Mouse (Mus musculus): ENCODE measurements around the gene Brd4. TPM values are rescaled to one million over a fixed set of nuclear protein-coding genes. Genes with fewer than 3 reads are reported as not detected.

Brd4 gene
- total RNA-seq, 2 experiments from 2014 or later: 61.8 to 116 TPM

DNA sequence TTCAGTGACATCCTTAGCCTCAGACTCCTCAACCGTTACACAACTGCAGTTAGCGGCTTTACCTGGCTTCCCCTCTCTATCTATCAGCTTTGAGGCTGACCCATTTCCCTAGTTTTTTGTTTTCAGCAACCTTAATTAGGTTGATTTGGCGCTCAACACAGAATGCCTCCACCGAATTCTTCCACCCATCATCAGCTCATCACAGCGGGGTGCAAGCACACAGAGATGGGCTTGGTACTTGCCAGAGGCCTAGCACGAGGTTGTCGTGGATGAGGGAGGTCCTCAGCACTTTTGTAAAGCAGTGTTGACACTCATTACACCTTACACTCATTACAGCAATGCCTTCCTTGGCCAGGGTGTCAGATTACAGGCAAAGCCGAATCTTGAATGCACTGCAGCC is 101.5 kb downstream of the Brd4 start:
- no peak for ATAC-seq (replicated peaks; ENCODE audit: low FRiP score, poor library complexity, severe bottlenecking)

DNA sequence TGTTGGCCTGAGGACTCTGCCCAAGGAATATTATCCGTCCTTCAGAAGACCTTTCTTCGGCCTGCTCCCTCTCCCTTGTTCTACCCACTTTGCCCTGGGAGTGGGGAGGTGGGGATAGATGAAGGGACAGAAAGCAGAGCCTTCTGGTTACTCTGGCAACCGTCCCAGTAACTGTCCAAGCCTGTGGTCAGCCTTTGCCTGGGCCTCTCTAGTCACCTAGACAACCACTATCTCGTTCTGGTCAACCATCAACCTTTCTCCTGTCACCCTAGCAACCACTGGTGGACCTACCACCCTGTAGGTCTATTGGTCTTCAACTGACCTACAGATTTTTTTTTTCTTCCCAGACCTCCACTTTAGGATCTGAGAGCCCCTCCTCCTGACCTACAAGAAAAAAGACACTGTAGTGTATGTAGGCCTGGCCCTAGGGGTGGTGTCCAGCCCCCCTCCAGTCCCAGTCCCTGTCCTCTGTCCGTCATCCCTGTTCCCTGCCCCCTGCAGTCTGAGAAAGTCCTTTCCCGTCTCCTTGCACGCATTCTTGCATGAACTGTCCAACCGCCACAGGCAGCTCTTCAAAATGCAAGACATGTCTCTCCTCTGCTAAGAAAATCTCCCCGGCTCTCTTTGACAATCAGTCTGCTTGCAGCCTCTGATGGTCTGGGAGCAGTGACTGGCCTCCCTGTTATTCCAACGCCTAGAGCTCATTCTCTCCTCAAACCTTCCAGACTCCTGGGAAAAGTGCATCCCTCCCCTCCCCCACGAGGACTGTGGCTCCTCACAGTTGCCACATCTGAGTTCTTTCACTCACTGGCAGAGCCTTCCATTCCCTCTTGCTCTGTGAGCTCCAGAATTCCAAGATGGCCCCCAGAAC is 104.7 kb downstream of the Brd4 start:
- no peak for ATAC-seq (replicated peaks; ENCODE audit: low FRiP score, poor library complexity, severe bottlenecking)

DNA sequence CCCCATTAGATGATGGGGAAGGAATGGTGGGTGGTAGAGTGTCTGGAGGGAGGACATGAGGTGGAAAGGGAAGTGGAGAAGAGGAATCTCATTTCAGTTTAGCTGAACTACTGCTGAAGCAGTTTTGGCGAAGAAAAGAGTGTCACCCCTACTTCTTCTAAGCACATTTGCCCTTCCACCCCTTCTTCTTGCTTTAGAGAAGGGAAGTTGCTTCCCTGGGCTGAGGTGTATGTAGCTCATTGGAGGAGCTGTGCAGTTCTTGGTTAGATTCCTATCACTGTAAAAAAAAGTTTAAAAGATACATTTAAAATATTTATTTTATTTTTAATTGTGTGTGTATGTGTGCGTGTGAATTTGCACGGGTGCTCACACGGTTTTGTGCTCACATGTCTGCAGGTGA is 107.6 kb downstream of the Brd4 start:
- ATAC-seq (replicated peaks; ENCODE audit: low FRiP score, poor library complexity, severe bottlenecking): no peak

DNA sequence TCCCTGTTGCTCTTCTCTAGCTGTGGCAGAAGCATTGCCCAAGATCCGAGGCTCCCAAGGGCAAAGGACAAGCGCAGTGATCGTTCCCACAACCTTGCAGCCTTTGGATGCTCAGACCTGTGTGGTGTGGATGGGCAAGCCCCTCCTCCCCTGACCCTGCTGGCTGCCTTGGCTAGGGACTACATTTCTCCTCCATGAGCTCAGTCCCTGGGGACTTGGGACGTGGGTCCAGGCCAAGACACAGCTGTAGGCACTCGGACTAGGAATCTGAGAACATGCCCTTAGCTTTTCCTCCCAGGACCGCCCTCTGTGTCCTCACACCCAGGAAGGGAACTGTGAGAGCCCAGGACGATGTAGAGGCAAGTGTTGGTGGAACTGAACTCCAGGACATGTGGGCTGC is 111.4 kb downstream of the Brd4 start:
- no peak for ATAC-seq (replicated peaks; ENCODE audit: low FRiP score, poor library complexity, severe bottlenecking)

DNA sequence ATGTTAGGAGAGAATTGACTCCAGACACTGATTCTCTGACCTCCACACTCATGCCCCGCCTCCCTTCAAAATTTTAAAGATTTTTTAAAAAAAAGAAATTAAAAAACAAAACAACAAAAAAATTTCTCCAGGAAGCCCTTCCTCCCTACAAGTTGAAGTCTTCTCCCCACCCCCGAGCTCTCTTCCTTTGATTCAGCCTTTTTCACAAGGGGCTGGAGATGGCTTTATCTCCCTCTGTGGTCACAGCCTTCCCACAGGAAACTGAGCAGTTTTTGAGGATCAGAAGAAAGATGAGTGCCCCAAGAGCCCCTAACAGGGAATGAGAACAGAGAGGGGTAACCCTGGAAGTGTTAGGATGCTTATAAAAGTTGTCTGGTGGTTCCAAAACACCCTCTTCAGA is 112.0 kb downstream of the Brd4 start:
- no peak for ATAC-seq (replicated peaks; ENCODE audit: low FRiP score, poor library complexity, severe bottlenecking)

DNA sequence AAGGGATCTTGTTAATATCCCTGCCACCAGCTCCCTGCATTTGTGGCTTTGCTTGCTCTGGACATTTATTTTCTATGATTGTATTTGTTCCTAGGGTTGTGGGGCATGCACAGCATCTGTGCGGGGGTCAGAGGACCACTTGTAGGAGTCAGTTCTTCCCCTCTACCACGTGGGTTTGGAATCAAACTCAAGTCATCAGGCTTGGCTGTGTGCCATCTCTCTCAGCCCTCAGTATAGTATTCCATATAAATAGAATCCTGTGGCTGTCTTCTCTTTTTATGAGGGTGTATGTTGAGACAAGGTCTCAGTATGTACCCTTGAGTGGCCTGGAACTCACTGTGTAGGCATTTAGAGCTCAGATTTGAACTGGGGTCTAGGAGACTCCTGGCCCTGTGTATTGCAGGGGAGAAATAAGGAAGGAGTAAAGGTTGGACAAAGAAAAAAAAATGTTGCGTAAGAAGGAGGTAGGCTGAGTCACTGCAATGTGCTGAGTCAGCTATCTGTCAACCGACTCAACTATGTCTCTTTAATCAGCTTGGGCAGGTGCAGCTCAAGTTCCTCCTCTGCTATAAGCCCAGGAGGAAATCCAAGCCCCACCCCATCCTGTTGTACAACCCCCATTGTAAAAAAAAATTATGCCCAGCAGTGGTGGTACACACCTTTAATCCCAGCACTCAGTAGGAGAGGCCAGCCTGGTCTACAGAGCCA is 114.8 kb downstream of the Brd4 start:
- ATAC-seq (replicated peaks; ENCODE audit: low FRiP score, poor library complexity, severe bottlenecking): no peak

DNA sequence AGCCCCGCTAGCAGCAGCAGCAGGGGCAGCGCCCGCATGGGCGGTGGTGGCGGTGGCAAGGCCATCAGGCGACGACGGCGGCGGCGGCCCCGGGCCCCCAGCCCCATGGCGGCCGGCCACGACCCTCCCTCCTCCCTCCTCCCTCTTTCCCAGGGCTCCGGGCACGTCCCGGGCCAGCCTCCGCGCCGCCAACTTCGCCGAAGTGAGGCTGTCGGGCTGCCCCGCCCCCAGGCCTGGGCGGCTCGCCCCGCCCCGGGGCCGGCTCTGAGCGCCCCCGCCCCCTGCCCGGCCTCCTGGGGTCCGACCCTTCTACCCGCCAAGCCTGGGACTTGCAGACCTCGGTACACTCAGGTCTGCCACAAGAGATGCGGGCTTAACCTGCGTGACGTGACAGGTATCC is 117.8 kb downstream of the Brd4 start, which contains the start of gene Notch3:
Notch3 (minus strand) TSS at position 166 of the 400 bp plus-strand sequence.
- ATAC-seq (replicated peaks; ENCODE audit: low FRiP score, poor library complexity, severe bottlenecking): no peak

DNA sequence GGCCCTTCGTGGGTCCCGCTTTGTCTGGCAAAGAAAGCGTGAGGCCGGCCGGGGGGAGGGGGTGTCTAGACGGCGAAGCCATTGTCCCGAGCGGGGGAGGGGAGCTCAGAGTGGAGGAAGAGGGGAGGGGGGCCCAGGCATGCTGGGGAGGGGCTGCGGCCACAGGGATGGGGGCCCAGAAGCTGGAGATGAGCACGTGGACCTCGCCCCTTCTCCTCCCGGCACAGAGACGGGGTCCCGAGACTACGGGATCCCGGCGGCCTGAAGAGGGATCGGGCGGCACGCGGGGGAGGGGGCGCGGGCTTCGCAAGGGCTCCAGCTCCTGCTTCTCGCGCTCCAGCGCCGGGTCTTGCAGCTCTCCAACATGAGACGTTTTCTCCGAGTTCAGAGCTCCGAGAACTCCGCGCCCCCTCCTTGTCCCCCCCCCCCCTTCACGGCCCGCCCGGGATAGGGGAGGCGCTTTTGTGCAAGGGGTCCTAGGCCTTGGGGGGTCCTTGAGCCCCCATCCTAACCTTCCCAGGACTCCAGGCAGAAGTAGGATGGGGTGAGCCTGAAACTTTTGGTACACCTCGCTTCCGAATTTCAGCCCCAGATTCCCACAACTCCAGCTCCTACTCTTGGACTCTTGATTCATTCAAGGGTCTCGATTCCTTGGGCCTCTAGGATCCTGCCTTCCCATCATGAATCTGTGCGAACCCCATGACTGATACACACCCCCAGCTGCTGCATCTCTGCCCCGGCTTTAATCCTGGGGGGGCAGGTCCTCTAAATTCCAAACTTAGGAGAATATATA is 118.5 kb downstream of the Brd4 start:
- ATAC-seq (replicated peaks; ENCODE audit: low FRiP score, poor library complexity, severe bottlenecking): no peak

DNA sequence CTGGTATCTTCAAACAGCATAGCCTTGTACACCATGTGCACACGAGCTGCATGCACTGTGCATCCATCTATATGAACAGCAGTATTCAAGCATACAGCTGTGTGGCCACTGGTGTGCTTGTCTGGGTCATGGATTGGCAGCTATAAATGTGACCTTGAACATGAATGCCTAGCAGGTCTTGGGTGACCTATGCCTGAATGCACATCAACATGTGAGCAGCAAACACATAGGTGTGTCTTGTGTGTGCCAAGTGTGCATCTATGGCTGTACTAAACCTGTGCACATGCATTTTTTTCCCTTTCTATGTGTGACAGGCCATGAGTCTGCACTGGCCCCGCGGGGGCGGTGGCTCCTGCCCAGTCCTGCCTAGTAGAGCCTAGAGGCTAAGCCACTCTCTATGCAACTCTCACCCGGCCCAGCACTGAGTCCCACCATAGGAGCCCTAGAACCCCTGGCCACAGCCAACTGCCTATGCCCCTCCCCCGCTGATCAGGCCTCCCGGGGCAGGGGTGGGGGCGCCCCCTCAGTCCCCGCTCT is 119.2 kb downstream of the Brd4 start:
- no peak for ATAC-seq (replicated peaks; ENCODE audit: low FRiP score, poor library complexity, severe bottlenecking)

DNA sequence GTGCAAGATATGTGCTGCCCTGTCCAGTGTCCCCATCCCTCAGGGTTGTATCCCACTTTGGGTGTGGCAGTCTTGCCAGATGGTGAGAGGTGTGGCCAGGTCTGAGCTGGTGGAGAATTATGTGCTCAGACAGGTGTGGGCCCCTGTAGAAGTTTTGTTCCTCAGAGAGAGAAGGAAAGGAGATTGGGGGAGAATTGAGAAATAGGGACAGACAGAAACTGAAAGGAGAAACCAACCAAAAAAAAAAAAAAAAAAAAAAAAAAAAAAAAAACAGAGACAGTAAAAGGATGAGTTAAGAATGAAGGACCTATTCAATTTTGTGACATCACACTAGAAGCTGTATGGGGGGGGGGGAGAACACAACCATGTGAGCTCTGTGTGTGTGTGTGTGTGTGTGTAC is 119.7 kb downstream of the Brd4 start:
- ATAC-seq (replicated peaks; ENCODE audit: low FRiP score, poor library complexity, severe bottlenecking): no peak

DNA sequence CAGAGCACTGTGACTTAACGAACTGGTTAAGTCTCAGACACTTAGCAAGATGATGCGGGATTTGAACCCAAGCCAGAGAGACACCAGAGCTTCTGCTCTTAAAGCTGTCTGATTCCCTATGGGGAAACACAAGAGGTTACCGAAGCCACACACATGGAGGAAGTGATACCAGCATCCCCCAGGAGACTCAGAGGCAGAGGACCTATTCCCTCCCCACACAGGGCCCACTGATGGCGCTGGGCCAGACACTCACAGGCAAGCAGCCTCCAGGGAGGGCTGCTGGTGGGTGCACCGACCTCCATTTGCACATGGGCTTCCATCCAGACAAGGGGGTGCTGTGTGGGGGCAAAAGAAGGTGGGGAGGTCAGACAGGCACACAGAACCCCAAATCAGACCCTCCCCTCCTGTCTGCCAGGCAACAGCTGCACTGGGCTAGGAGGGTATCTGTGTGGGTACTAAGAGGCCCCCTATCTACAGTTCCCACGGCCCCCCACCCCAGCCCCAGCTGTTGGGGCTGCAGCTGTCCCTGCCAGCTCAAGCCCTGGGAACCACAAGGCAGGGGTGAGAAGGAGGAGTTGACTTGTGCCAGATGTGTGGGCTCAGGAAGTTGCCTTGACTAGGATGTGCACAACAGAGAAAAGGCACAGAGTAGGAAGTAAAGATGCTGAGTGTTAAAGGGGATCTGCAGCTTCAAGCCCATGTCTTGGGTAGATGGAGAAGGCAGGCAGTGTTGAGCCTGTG is 120.4 kb downstream of the Brd4 start:
- no peak for ATAC-seq (replicated peaks; ENCODE audit: low FRiP score, poor library complexity, severe bottlenecking)

DNA sequence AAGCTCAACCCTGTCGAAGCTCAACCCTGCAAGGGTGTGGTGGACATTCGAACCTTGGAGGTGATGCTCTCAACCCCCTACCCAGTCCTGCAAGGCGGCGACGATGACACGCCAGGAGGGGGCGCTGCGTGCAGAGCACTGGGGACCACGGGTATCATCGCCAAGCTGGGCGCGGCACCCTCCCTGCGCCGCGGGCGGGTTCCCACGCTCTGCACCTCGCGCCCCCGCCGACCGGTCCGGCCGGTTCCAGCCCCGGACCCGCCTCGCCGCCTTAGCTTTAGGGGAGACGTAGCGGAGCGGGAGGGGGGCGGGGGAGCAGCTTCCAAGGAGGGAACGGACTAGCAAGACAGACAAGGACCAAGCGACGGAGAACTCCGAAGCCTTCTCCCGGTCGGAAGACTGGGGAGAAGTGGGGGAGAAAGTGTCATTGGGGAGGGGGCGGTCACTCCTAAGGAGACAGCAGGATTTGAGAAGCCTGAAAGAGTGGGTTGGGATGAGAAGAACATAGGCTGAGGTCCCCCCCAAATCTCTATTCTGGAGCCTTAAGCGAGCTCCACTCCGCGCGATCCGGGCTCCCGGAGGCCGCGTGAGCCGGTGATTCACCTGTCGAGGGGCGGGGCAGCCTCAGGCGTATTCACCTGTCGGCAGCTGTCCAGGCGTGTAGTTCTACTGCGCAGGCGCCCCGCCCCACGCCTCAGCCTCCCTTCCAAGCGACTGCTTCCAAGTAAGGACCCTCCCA is 122.2 kb downstream of the Brd4 start:
- ATAC-seq (replicated peaks; ENCODE audit: low FRiP score, poor library complexity, severe bottlenecking): no peak

DNA sequence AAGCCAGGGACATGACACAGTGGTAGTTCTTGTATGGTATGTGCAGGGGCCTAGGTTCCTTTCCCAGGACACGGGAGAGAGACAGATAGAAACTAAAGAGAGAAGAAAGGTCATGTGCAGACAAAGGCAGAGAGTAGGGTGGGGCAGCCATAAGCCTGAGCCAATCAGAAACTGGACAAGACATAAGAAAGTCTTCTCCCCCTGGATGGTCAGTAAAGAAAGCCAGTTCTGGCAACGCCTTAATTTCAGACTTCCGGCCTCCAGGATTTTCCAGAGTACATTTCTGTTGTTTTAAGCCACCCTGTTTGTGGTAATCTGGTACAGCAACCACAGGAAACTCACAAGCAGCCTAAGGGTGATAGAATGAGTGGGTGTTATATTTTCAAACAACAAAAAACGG is 123.6 kb downstream of the Brd4 start:
- no peak for ATAC-seq (replicated peaks; ENCODE audit: low FRiP score, poor library complexity, severe bottlenecking)

DNA sequence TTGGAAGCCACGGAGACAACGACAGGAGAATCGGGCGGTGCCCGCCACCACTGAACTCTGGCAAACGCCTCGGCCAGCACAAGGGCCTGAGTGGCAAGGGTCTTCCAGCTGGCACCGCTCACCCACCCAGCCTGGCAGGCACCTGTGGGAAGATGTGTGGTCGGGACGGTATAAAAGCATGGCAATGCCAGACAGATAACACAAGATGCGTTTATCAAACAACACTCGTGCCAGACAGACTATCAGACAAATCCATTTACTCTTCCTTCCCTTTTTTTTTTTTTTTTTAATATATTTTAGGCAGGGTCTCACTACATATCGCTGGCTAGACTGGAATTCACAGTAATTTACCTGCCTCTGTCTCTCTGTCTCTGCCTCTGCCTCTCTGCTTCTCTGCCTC is 125.7 kb downstream of the Brd4 start:
- ATAC-seq (replicated peaks; ENCODE audit: low FRiP score, poor library complexity, severe bottlenecking): no peak

DNA sequence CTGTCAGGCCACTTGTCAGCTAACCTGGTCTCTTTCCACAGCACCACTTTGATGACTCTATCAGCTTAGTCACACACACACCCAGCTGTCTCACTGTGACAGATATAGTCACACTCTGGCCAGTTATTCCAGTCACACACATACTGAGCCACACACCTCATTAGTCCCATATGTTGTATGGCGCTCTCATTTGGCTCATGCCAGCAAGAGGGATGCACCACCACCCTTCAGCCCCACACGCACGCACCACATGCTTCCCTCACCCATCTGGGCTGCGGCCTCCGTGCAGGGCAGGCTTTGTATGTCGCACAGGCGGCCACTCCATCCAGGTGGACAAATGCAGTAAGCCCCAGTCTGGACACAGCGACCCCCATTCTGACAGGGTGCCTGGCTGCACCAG is 137.8 kb downstream of the Brd4 start:
- no peak for ATAC-seq (replicated peaks; ENCODE audit: low FRiP score, poor library complexity, severe bottlenecking)
